Mouse (Mus musculus) adrenal gland, postnatal 25 days (tissue): Measurements from ENCODE around the gene Pprc1. TPM values are rescaled to one million over a fixed set of nuclear protein-coding genes. Genes with fewer than 3 reads are reported as not detected.

ENCODE experiments used
- DNase-seq: peaks from one replicate; pipeline ENCODE4 v3.0.0; 2021; ENCODE audit warnings: mixed read lengths
- long read RNA-seq: library from polyadenylated mRNA; stranded (forward); transcript quantifications from one replicate; pipeline ENCODE4 v2.0.0, GENCODE M21; 2021
- total RNA-seq: library from RNA; stranded (reverse); gene quantifications from 2 replicates; pipeline ENCODE4 v1.2.3, GENCODE M21; 2021

Pprc1 gene
- 25.7 and 32.7 TPM in 2 replicates for total RNA-seq
- long read RNA-seq, partial matches to known transcripts: 1 of 1 reads
- long read RNA-seq, other reads (novel, unspliced or antisense): 0 of 1 reads

DNA sequence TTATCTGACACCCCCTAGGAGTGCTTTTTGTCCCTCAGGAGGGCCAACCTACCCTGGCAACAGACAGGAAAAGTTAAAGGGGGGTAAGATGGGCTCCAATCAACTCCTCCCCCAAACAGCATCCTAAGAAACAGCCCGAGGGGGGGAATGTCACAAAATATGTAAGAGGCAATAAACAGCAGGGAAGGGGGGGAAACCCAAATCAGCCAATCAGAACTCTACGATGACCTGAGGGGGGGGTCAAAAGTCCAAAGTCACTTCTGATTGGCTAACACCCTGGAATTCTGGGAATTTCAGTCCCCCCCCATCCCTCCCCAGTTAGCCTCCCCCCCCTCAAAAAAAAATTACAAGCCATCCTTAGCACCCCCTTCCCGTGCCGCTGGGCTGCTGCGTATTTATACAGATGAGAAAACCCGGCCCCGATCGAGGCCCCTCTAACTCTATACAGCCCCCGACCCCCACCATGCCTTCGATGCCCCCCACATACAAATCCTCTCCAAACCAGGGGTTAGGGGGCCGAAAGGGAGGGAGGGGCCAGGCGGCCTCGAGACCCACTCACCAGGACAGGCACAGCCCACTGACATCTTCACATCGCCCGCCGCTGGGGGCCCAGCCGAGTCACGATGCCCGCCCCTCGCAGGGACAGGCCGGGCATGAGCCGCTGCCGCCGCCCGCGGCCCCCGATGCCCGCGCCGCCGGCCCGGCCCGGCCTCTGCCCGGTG lies at the start of gene Pprc1:
Gene Pprc1, plus strand, starts transcription at position 616 of the 722 bp plus-strand sequence.
- peak; percentile 22 for DNase-seq

DNA sequence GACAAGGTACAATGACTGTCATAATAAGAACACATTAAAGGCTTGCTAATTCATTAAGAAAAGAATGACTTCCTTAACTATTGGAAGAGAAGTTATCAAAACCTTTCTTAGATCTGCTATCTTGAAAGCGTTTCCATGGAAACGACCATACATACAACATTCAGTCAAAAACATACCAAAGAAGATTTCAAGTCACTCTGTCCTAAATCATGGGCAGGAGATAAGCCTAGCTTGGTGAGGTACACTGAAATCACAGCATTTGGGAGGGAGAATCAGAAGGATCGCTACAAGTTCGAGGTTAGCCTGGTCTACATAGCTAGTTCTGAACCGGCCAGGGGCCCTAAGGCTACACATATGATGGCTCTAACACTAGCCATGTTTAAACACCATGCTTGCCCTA lies 47.3 kb upstream of the Pprc1 start:
- no peak for DNase-seq

DNA sequence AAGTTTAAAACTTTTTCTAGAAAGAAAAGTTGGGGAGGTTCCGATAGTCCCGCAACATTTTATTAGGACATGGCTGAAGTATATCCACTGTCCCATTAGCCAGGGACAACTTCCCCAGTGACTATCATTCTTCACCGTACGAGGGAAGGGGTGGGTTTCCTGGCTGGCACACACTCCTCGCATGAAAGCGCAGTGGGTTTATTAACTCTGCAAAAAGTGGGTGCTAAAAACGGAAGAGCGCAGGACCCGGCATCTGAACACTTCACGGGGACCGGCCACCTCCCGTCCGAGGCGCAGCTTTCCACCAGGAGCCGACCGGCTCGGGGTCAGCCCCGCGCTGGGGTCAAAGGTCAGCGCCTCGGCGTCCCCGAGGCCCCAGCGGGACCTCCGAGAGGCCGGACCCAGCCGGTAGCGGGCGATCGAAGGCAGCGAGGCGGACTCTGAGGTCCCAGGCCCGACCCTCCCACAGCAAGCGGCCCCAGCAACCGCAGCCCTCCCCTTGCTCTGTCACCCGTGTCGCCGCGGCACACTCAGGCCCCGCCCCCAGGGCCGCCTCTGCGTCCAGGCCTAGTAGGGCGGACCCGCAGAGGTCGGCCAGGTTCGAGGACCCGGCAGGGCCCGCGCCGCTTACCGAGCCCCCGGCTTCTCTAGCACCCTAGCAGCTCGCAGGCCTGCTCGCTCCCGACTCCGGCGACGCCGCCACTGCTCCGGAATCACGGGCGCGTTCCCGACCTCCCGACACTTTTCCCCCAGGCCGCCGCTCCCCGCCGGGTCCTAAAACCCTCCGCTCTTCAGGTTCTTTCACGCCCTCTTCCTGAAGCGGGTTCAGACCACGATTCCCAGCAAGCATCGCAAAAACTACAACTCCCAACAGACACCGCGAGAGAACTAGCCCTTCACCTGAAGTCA lies 46.6 kb upstream of the Pprc1 start, which contains the start of gene Armh3:
Gene Armh3, minus strand, starts transcription at position 704 of the 909 bp plus-strand sequence.
- peak; percentile 88 for DNase-seq

DNA sequence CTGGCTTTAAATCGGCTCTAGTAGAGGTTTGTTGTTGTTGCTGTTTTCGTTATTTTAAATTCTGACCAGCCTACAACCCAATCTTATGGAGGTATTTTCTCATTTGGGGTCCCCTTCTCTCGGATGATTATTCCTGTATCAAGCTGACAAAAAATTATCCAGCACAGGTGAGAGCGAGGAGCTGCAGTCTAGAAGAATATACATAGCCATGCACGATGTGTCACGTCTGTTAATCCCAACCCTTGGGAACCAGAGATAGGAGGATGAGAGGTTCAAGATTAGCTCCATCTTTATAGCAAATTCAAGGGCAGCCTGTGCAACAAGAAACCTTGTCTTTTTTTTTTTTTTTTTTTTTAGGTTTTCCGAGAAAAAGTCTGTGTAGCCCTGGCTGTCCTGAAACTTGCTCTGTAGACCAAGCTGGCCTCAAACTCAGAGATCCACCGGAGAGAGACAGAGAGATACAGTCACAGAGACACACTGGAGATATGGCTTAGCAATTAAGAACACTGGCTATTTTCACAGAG lies 45.9 kb upstream of the Pprc1 start:
- no peak for DNase-seq

DNA sequence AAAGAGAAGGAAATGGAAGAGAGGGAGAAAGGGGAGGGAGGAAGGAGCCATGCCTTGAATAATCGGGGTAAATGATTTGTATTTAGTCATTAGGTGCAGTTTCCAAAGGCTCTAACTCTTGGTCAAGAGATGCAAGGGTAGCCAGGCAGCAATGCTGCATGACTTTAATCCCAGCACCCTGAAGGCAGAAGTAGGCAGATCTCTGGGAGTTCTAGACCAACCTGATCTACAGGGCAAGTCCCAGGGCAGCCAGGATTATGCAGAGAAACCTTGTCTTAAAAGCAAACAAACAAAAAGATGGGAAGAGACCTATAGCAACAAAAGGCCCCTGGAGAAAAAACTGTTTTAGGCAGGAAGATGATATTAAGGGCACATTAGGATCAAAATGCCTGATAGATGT lies 45.3 kb upstream of the Pprc1 start:
- DNase-seq: no peak

DNA sequence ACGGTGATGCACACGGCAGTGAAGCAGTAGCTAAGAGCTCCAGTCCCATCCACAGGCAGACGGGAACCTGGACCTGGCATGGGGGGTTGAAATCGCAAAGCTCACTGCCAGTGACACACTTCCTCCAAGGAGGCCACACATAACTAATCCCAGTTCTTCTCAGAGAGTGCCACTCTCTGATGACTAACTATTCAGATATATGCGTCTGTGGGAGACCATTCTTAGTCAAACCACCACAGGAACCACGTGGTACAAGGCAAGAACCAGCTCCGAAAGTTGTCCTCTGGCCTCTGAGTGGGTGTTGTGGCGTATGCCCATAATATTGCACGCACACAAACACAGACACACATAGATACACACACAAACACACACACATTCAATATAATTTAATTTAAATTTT lies 42.4 kb upstream of the Pprc1 start:
- DNase-seq: no peak

DNA sequence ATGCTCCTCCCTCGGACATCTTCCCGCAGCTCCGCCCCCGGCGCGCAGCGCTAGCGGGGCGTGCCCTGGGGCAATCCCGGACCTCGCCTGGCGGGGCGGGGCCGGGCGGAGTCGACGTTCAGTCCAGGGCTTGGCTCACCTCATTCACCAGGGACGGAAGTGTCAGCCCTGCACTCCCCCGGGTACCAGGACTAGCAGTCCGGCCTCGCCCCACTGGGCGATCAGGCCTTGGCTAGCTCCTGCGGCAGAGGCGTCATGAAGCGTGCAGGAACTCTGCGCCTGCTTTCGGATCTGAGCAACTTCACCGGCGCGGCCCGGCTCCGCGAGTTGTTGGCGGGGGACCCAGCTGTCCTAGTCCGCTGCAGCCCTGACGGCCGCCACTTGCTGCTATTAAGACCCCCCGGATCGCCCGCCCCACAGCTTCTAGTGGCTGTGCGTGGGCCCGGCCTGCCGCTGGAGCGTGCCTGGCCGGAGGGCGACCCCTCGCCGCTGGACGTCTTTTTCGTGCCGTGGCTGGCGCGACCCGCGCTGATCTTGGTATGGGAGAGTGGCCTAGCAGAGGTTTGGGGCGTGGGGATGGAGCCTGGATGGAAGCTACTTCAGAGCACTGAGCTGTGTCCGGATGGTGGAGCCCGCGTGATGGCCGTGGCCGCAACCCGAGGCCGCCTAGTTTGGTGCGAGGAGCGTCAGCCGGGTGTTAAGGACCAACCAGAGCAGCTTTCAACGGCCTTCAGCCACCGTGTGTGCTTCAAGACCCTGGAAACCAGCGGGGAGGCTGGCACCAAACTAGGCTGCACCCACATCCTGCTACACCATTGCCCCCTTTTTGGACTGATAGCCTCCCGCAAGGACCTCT lies 41.1 kb upstream of the Pprc1 start, which contains the start of gene Hps6:
Gene Hps6, plus strand, starts transcription at position 138 of the 856 bp plus-strand sequence.
- peak; percentile 91 for DNase-seq

DNA sequence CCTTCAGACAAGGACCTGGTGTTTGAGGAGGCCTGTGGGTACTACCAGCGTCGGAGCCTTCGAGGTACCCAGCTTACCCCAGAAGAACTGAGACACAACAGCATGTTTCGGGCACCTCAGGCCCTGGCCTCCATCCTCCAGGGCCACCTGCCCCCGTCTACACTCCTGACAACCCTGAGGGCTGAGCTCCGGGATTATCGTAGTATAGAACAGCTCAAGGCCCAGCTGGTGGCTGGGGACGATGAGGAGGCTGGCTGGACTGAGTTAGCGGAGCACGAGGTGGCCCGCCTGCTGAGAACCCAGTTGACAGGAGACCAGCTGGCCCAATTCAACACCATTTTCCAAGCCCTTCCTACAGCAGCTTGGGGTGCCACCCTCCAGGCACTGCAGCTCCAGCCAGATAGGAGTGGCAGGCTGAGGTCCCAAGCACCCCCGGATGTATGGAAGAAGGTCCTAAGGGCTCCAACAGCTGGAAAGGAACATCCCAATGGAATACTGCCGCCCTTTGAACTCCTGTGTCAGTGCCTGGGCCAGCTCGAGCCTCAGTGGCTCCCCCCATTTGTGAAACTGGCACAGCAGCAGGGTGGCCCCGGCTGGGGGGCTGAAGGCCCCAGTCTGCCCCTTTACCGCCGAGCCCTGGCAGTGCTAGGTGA lies 39.7 kb upstream of the Pprc1 start:
- DNase-seq: no peak

DNA sequence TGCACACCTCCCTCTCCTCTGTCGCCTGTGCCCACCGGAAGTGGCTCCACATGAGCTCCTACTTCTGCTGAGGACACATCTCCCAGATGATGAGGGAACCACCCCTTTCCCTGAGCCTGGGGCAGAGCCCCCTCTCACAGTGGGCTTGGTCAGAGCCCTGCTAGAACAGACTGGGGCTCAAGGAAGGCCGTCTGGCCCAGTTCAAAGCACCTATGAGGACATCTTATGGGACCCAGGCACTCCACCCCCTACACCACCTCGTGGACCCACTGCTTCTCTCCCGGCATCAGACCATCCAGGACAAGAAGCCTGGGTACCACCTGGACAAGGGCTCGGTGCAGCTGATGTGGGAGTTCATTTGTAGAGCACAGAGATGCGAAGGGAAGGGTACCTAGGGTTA lies 39.0 kb upstream of the Pprc1 start:
- DNase-seq: no peak

DNA sequence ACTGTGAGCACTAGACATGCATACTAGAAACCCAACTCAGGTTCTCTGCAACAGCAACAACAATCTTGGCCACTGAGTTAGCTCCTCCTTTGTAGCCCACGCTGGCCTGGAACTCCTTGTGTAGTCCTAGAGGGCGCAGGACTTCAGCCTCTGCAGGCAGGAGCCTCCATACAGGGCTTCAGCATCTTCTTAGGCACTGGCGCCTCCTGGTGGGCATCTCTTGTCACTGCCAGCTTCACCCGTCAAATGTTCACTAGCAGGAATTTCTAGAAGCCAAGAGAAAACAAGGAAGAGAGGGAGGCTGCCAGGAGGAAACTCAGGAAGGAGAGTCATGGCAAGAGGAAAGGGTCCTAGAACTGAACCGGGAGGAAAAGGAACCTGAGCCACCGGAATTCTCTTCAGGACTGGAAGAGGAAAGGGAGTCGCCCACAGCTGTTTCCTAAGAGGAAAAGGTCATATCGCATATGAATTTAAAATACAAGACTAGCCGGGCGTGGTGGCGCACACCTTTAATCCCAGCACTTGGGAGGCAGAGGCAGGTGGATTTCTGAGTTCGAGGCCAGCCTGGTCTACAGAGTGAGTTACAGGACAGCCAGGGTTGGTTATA lies 30.0 kb upstream of the Pprc1 start:
- peak; percentile 88 for DNase-seq

DNA sequence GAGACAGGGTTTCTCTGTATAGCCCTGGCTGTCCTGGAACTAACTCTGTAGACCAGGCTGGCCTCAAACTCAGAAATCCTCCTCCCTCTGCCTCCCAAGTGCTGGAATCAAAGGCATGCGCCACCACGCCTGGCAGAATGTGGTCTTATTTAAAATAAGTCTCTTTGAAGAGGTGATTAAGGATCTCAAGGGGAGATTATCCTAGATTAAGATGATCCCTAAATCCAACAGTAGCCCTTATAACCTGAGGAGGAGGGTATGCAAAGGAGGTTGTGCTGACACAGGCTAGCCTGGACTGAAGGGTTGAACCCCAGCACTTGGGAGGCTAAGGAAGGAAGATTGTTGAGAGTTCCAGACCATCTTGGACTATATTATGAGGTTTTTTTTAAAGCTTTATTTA lies 28.7 kb upstream of the Pprc1 start:
- DNase-seq: no peak

DNA sequence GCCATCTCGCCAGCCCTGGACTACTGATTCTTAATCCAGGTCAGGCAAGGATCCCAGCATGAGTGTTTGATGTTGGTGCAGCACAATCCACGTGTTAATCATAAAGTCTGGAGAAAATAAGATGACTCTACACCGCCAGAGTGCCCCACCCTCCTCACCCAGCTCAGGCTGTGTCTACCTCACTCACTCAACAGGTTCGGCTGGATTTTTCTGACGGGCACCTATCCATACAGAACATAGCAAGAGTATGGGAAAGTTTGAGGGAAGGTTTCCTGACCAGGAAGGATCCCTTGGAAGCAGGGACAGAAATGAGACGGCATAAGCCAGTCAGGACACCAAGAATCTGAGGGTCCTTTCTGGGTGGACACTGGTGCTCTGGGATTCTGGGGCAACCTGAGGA lies 19.7 kb upstream of the Pprc1 start:
- DNase-seq: no peak

DNA sequence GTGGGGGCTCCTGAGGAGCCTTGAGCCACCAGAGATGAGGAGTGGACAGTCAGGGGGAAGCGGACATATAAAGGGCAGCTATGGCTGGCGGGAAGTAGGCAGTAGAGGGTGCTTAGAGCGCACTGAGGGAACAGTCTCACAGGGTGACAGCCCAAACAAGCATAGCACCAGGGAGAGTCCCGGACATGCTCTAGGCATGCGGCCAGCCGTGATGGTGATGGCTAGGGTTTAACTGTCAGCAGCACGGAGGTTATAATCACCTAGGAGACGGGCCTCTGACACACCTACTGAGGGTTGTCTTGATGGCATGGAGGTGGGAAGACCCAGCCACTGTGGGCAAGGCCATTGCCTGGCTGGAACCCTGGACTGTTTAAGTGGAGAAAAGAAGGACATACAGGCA lies 18.1 kb upstream of the Pprc1 start:
- DNase-seq: no peak

DNA sequence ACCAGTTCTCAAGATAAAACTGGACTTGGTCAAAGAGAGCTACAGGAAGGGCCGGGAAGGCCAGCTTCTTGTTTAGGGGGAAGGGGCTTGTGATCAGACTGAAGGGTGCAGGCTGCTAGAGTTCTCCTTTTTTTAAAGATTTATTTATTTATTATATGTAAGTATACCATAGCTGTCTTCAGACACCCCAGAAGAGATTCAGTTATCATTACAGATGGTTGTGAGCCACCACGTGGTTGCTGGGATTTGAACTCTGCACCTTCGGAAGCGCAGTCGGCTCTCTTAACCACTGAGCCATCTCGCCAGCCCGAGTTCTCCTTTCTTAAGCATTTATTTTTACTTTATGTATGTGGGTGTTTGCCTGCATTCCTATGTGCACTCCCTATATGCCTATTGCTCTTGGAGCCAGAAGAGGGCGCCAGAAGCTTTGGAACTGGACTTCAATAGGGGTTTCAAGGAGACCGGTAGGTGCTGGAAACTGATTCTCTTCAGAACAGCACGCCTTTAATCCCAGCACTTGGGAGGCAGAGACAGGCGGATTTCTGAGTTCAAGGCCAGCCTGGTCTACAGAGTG lies 15.9 kb upstream of the Pprc1 start:
- DNase-seq: no peak

DNA sequence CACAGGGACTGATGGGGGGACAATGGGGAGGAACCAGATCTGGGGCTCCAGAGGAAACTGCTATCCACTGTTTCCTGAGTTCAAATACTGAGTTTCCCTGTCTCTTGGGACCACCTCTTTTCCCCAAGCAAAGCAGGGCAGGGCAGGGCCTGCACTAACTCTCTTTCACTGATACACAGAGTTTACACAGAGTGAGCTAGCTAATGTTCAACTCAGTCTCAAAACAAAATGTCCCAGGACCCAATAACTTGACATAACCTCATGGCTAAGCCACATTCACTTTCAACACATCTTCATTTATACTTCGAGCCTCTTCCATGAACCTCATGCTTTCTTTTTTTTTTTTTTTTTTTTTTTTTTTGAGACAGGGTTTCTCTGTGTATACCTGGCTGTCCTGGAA lies 15.0 kb upstream of the Pprc1 start:
- DNase-seq: no peak

DNA sequence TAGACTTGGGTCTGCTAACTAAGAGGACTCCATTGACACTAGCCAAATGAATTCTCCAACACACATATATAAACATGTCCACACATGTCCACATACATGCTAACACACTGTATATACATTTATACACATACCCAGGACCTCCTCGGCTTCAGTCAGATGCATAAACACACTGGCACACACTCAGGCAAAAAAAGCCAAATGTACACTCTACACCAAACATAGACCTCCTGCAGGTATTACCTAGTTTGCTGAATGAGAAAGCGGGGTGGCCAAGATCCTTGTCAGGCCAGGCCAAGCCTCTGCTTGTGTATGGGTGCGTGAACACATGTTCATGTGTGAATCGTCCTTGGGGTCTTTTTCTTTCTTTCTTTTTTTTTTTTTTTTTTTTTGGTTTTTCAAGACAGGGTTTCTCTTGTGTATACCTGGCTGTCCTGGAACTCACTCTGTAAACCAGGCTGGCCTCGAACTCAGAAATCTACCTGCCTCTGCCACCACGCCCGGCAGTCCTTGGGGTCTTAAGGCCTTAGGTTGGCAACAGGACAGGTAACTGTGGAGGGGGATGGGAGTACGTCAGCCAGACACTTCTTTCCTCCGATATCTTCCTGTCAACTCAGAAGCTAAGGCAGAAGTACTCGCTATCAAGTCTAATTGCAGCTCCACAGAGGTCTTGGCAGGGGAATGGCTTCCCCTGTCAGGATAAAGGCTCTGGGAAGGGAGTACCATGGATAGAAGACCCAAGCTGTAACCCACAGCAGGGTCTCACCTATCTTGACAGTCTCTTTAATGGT lies 14.3 kb upstream of the Pprc1 start:
- no peak for DNase-seq

DNA sequence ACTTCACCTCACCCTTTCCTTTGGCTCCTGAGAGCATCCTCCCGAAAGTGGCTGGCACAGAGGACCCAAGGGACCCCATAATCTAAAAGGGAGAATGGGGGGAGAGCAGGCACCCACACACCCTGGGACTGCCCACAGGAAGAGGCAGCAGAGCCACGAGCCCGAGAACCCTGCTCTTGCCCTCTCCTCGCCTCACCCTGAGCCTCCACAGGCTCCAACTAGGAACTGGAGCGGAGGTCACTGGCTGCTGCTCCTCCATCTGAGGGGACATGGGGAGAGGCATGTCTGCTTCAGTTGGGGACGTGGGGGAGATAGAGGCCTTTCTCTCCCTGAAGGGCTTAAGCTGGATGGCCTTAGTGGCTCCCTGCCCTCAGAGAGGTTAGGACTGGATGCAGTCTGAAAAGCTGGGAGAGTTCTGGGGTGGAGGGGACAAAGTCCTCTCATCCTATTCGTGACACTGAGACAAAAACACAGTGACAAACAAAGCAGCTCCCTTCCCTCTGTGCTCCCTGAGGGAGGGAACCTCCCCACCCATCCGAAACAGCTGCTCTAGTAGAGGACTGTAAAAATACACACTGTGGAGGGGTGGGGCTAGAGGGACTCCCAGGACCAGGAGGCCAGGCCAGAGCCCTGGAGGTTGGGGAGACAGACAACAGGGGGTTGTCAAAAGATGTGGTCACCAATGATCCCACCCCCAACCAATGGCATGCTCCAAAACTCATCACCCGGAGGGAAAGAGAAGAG lies 12.8 kb upstream of the Pprc1 start:
- no peak for DNase-seq

DNA sequence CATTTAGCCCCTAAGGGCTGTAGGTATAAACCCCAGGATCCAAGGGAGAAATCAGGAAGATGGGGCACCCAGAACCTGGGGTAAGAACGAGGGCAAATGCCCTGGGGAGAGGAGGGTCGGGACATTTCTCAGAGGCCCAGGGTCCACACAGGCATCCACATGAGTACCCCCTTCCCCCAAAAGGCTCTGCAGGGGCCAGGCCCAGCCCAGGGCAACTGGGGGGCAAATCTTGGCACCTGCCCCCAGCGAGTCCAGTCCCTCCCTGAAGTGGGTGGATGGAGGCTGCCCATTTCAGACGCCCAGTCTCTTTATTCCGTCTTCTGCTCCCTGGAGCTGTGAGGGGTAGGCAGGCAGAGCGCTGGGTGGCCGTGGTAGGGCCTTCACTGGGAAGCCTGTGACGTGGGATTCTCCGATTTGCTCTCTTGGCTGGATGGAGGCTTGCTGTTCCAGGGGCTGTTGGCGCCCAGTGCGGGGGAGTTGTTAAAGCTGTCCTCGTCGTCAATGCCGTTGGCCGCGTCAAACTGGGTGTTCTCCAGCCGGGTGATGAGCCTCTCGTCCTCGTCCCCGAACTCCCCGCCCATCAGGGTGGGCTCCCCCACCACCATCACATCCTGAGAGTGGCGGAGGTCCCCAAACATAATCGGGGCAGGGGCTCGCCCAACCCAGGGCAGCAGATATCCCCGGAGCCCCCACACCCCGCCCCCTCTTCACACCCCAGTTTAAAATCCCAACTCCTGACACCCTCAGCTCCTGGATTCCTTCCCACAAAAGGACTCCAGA lies 11.8 kb upstream of the Pprc1 start:
- DNase-seq: no peak
